10 mouse cellular contexts compared by ENCODE assay signal in the genomic region with DNA sequence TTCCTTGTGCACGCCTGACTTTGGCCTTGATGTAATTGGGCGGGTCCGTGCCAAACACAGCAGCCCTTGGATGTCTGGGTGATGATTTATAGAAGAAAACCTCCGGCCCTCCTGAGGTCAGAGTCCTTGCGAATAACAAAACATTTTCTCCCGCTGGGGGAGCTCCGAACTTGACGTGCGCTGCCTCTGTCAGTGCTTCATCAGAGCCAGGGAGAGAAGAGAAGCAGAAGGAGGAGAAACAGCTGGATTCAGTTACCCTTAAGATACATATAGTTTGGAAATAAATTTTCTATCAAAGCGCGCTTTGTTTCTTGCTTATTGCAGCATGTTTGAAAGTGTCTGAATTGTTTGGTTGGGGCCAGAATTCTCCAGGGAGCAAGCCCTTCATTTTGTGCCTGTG.
DNase-seq lines count a peak whose midpoint lies in the region; ATAC-seq and TF ChIP-seq lines count a peak whose summit lies in the region.
"Had no signal": no experiment of that assay in that cellular context is flagged by ENCODE, and none has a peak within 500 bp of the region (broad histone marks: within the 10 kb centered on the region; RNA-seq: fewer than 3 reads in every experiment).

No protein-coding gene starts in this region.

- no peak for TF ChIP-seq POLR2A in brain, embryonic 14.5 days (IDR thresholded peaks at IDR 0.05; ENCODE audit: borderline replicate concordance, extremely low read depth, insufficient read depth, insufficient read length, poor library complexity, severe bottlenecking)

- no peak for ATAC-seq in heart, postnatal 0 days (ENCODE audit: insufficient read depth, low read depth)
- ATAC-seq in midbrain, embryonic 14.5 days (ENCODE audit: low FRiP score, low TSS enrichment): no peak
- no peak for ATAC-seq in megakaryocyte progenitor cell, adult 5-6 weeks (replicated peaks; ENCODE audit: poor library complexity)

- 26% methylated on average over 11 of the region's 11 CpGs for WGBS in heart, postnatal 0 days
- WGBS in midbrain, embryonic 14.5 days: 26% methylated on average over 11 of the region's 11 CpGs

- no peaks in the 10 kb centered on the region for H3K27me3 ChIP-seq in heart, postnatal 0 days (ENCODE audit: control insufficient read depth, insufficient read depth, low read length)
- no peaks in the 10 kb centered on the region for H3K27me3 ChIP-seq in midbrain, embryonic 14.5 days (ENCODE audit: control insufficient read depth, insufficient read depth, low read length)
- H3K27me3 ChIP-seq: liver, embryonic 13.5 days had no signal

- no peak overlapping the region for H3K27ac ChIP-seq in heart, postnatal 0 days (ENCODE audit: low read depth)
- no peak overlapping the region for H3K27ac ChIP-seq in midbrain, embryonic 14.5 days (replicated peaks; ENCODE audit: low read depth, low read length)
- H3K27ac ChIP-seq: liver, embryonic 13.5 days had no signal

- intact Hi-C loops in heart, postnatal 10 days (cut with DNase I): no loop called here

- no peaks in the 10 kb centered on the region for H3K36me3 ChIP-seq in heart, postnatal 0 days (replicated peaks; ENCODE audit: control insufficient read depth, insufficient read depth, low read length)
- H3K36me3 ChIP-seq in midbrain, embryonic 14.5 days (ENCODE audit: control insufficient read depth, insufficient read depth, low read length): no peaks in the 10 kb centered on the region
- H3K36me3 ChIP-seq: liver, embryonic 13.5 days had no signal

- no peak overlapping the region for H3K4me3 ChIP-seq in heart, postnatal 0 days (ENCODE audit: low read depth, low read length)
- H3K4me3 ChIP-seq in midbrain, embryonic 14.5 days (replicated peaks; ENCODE audit: low read depth, low read length): no peak overlapping the region
- H3K4me3 ChIP-seq: liver, embryonic 13.5 days had no signal

- no peak for TF ChIP-seq CTCF in heart, postnatal 0 days (IDR thresholded peaks at IDR 0.05; ENCODE audit: low read depth)
- no peak for TF ChIP-seq CTCF in brain, embryonic 14.5 days (IDR thresholded peaks at IDR 0.05; ENCODE audit: borderline replicate concordance, extremely low read depth, insufficient read depth, insufficient read length)

- TF ChIP-seq EP300 in heart, postnatal 0 days (IDR thresholded peaks at IDR 0.05; ENCODE audit: low read depth): no peak

- DNase-seq in heart, postnatal 0 days (ENCODE audit: low spot score): peak; percentile 28
- no peak for DNase-seq in heart, postnatal 10 days
- DNase-seq in brain, embryonic 14.5 days (ENCODE audit: low read depth): peak; percentile 9
- peak; percentile 77 for DNase-seq in kidney, adult 11 months
- peak; percentile 29 for DNase-seq in midbrain, embryonic 14.5 days
- DNase-seq in right cerebral cortex, adult 2 months (ENCODE audit: low spot score in 2 of 2): no peak
- DNase-seq in right cerebral cortex, postnatal 4 days: no peak
- DNase-seq: liver, embryonic 13.5 days; retina, postnatal 1 day had no signal

- no peaks in the 10 kb centered on the region for H3K9me3 ChIP-seq in heart, postnatal 0 days (replicated peaks; ENCODE audit: control insufficient read depth, low read length)
- H3K9me3 ChIP-seq in midbrain, embryonic 14.5 days (ENCODE audit: control insufficient read depth, low read length): no peaks in the 10 kb centered on the region
- H3K9me3 ChIP-seq: liver, embryonic 13.5 days had no signal

- no peak overlapping the region for H3K4me2 ChIP-seq in heart, postnatal 0 days (ENCODE audit: low read depth, low read length)
- H3K4me2 ChIP-seq in midbrain, embryonic 14.5 days (ENCODE audit: low read length): no peak overlapping the region
- H3K4me2 ChIP-seq: liver, embryonic 13.5 days had no signal

- H3K9ac ChIP-seq in heart, postnatal 0 days (replicated peaks; ENCODE audit: low read depth, low read length): no peak overlapping the region
- H3K9ac ChIP-seq in midbrain, embryonic 14.5 days (replicated peaks; ENCODE audit: low read length): no peak overlapping the region
- H3K9ac ChIP-seq: liver, embryonic 13.5 days had no signal

- H3K4me1 ChIP-seq in heart, postnatal 0 days (ENCODE audit: control insufficient read depth, insufficient read depth): no peaks in the 10 kb centered on the region
- no peaks in the 10 kb centered on the region for H3K4me1 ChIP-seq in midbrain, embryonic 14.5 days (ENCODE audit: control insufficient read depth, insufficient read depth, low read length)
- H3K4me1 ChIP-seq: liver, embryonic 13.5 days had no signal

Comparison
In these comparisons a context has a peak if more than half of its experiments do, and no peak if none do; other contexts are left out.
1. DNase-seq: peak in heart, postnatal 0 days (single experiment), brain, embryonic 14.5 days (single experiment), kidney, adult 11 months (single experiment) and midbrain, embryonic 14.5 days (single experiment); none in heart, postnatal 10 days (0 of 2), right cerebral cortex, adult 2 months (0 of 2) and right cerebral cortex, postnatal 4 days (single experiment).